Mouse (Mus musculus): ENCODE measurements around the gene 1700019N19Rik.
A peak's percentile ranks its signal among the peaks of the same experiment; 100 is the strongest.

Gene 1700019N19Rik

DNA sequence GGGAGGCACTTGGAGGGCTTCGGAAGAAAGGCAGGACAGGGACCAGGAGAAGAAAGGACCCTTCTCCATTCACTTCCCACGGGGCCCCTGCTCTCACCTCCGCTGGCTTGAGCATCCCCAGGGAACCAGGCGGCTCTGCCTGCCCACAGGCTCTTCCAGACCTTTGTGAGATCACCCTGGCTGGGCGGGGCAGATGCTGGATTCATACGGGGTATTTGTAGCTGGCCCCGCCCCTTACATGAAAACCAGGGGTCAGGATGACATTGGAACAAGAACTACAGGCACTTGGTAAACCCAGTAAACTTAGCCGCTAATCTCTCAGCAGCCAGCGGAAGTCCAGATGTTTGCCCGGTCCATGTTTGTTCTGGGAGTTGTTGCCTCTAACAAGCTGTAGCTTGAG, at the start of gene 1700019N19Rik:
TSS of gene 1700019N19Rik (minus strand) at position 178 of the 400 bp plus-strand sequence.
- no peak for DNase-seq (ENCODE audit: low spot score)

DNA sequence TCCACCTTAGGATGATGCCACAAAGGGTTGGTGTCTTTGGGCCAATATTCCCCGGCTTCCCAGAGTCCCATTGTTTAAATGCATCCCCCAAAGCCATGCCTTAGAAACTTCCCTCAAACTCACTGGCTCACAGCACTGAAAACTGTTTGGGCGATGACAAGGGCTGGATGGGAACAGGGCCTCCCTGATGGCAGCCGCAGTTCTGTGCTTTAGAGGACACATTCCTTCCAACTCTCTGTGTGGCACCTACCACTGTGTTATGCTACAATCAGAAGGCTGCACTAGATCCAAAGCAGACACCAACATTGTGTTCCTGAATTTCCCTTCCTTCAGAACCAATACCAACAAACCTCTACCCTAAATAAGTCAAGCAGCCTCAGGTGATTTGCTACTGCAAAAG, 49.3 kb upstream of the 1700019N19Rik start:
- no peak for DNase-seq (ENCODE audit: low spot score)

DNA sequence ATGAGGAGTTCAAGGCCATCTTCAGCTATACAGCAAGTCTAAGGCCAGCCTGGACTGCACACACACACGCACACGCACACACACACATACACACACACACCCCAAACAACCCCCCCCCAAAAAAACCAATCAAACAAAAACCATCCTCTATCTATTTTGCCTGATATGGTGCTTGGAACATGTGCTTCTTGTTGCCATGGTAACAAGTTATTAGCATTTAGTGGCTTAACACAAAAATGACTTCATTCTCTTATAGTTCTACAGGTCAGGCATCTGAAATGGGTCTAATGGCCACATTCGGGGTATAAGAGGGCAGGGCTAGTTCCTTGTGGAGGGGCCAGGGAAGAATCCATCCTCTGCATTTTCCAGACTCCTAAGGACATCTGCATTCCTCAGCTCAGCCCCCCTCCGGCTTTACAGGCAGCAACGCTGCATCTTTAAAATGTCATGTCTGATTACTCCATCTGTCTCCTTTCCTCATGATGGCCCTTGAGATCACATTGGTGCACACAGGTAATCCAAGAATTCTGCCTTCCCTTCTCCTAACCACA, 46.5 kb upstream of the 1700019N19Rik start:
- no peak for DNase-seq (ENCODE audit: low spot score)

DNA sequence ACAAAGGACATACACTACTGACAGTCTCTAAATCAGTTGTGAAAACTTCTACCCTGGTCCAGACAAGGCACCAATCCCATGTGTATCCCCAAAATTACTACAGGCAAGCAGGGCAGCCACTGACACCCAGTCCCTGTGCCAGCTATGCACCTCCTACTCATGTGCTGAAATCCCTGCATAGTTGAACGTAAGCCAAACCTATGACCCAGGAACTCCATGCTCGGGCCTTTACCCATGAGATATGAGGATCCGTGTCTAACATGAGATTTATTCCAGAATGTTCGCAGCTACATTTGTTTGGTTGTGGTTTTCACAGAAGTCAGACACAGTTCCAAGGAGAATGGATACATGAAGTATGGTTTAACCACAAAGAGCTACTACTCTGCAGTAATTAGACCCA, 45.5 kb upstream of the 1700019N19Rik start:
- no peak for DNase-seq (ENCODE audit: low spot score)

DNA sequence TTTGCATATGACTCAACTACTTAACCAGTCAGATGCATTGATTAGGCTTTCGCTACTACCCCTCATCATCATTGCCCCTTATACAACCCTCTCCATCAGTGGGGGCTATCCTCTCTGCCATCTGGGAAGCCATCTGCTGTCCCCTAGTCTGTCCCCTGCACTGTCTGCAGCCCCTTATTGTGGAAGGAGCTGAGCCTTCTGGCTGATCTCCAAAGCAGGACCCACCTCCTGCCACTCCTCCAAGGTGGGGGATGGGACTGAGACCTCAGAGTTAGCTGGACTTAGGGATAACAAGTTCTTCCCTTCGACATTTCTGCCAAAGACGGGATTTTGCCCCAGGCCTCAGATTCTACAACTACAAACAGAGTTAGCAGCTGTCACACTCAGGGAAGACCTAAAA, 45.1 kb upstream of the 1700019N19Rik start:
- no peak for DNase-seq (ENCODE audit: low spot score)

DNA sequence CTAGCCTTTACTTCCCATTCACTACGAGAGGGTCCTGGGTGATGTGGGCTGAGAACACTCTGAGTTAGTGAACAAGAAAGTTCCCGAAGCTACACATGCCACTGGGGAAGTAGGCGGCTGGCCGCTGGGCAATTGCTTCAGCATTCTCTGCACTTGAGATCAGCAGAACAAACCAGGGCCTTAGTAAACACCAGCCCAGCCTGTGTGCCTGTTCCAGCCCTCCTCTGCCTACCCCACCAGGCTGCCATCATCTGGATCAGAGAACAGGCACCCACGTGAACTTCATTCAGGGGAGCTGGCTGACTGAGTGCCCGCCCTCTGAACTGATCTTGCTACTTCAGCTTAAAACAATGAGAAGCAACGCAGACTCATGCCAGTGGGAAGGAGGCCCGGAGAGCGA, 44.4 kb upstream of the 1700019N19Rik start:
- peak; percentile 35 for DNase-seq (ENCODE audit: low spot score)

DNA sequence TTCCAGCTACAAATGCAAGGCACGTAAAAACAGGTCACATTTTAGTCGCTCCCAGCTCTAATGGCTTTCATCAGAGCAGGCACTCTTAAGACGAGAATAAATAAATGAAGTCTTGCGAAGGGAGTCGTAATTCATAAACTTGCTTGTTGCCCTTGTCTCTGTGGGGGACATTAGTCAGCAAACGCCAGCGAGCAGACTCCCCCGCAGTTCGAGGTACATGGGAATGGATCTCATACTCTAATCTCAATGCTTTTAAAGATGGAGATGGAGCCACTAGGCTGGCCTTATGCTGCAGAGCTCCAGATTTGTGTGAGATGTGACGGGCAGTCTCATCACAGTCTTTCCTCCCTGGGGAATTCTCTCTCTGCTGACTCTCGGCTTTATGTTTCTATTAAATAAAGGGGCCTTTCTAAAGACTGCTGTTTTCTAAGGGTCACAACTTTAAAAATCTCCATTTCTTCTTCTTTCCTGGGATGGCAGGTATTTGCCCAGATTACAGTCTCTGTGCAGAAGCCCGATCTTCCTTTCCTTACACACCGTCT, 39.4 kb upstream of the 1700019N19Rik start:
- DNase-seq (ENCODE audit: low spot score), result no peak

DNA sequence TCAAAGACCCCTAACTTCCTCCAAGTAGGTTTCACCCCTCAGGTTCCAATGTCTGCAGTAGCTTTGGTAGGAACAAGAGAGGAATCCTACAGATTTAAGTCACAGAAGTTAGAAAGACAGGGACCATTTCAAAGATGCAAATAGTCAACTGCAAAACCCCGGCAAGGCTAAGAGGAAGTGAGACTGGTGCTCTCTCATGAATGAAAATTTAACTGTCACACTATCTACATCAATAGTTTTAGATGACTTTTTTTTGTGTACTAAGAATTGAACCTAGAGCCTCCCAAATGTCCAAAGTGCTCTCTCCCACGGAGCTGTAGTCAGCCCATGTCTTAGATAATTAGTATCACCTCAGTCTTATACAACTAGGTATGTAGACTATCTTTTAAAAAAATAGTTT, 38.7 kb upstream of the 1700019N19Rik start:
- DNase-seq (ENCODE audit: low spot score), result no peak

DNA sequence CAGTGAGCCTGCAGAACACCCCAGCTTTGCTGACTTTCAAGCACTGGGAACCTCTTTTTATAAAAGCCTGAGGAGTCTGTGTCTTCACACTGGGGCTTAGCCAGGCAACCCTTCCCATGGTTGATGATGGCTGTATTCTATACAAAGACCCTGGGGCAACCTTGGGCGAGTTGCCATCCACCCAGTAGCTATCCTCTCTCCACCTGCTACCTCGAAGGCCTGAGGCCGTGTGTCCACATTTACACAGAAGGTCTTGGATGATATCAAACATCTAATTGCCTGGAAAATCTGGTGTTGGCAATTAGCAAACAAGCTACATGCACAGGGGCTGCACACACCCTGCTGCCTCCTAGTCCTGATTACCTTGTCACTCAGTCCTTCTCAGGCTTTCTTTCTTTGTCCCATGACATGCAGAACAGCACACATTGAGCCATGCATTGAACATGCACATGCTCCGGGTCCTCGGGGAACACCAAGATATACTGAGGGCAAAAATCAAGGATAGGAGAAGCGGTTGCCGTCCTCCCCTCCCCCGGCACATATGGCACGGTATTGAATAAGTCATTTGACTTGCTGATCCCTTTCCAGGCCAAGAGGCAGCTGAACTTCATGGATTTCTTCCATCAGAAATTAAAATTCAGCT, 37.1 kb upstream of the 1700019N19Rik start:
- no peak for DNase-seq (ENCODE audit: low spot score)

DNA sequence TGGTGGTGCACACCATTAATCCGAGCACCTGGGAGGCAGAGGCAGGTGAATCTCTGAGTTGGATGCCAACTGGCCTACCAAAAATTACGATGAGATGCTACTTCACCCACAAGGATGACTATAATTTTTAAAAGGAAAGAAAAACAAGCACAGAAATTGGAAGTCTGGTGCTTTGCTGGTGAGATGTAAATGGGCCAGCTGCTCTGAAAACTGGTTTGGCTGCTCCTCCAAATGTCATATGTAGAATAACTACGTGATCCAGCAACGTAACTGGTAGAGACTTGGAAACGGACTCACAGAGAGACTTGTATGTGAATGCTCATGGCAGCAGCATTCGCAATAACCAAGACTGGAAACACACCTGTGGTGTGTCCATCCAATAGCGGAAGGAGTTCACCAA, 35.9 kb upstream of the 1700019N19Rik start:
- no peak for DNase-seq (ENCODE audit: low spot score)

DNA sequence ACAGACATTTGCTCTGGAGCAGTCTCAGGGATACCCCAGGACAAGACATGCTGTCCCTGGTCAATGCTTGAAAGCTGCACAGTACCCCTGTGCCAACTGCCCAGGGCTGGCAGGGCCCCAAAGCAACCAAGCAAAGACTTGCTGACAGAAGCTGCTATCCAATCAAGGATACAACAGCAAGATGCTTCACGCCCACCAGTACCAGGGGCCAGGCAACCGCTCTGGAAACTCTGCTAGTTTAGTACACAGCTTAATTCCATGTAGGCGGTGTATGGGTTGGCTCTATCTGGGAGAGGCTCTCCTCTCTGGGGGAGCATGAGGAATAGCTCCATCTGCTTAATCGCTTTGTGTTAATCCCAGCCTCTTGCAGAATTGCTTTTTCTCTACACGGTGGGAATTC, 35.3 kb upstream of the 1700019N19Rik start:
- DNase-seq (ENCODE audit: low spot score), result peak; percentile 67

DNA sequence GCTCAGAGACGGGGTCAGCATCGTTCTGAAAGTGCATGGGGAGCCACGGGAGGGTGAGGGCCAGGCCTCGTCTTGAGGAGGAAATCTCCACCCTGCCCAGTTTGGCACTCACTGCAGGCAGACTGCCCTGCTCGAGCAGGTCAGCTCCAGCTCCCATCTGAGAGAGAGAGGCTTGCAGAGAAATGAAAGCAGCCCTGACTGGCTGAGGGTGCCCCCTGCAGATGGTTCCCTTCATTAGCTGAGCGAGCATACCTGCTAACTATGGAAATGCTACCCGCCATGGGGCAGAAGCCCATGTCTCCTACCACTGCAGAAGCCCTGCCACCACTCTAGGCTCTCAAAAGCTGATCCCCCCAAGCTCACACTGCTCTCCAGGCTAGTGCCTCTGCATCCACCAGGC, 33.4 kb upstream of the 1700019N19Rik start:
- DNase-seq (ENCODE audit: low spot score), result no peak

DNA sequence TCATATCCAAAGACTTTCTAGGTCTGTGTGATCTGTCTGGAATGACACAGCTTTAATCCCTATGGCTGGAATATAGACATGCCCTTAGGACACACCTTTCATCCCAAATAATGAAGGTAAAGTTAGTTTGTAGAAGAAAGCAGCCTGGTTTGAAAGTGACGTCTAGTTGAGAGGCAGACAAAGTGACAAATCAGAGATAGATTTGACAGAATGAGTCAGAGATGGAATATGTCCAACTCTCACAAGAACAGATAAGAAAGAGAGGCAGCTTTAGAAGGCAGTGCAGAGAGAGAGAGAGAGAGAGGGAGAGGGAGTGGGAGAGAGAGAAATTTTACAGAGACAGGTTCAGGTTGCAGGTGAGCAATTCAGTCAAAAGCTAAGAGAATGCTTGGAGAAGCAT, 30.1 kb upstream of the 1700019N19Rik start:
- no peak for DNase-seq (ENCODE audit: low spot score)

DNA sequence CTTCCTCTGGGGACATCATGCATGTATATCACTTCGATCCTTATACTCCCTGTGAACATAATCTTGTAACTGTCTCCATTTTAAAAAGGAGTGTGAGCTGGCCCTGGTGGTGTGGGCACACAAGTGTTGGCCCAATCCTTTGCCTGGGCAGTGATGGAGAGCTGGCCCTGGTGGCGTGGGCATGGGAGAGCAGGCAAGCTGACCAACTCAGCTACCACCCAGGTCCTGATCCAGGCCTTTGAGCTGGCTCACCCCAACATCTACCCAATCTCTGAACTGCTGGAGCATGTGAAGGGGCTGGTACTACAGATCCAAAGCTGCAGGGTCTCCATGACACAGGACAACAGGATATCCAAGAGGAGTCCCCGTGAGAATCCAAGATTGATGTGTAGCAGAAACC, 29.0 kb upstream of the 1700019N19Rik start:
- no peak for DNase-seq (ENCODE audit: low spot score)

DNA sequence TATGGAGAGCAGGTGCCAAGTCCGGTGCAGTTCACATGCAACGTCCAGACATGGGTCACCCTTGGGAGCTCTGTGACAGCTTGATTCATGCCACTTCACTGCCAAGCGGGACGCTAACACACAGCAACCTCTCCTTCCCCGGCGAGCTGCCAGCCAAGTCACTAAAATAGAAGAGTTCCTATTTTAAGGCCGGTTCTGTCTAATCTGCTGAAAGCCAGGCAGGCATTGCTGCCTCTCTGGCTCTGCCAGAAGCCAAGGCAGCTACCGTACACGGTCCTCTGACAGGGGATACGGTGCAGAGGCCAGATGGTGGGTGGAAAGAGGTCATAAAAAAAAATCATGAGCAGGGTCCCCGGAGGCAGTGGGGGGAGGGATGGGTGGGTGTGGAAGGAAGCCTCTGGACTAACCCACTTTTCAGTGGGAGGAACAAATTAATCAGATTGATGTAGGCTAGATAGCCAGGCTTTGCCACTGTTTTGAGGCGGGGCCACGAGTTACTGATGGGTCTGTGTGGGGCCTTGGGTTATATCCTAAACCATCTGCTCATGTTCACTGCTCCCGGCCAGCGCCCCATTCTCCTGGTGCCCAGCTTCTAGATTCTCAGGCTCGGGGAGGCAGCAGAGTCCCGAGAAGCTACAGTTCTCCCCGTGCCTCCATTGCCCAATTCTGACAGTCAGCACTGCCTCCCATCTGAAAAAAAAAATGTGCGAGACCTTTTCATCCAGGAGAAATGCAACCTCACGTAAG, 28.4 kb upstream of the 1700019N19Rik start:
- DNase-seq (ENCODE audit: low spot score), result peak; percentile 66

DNA sequence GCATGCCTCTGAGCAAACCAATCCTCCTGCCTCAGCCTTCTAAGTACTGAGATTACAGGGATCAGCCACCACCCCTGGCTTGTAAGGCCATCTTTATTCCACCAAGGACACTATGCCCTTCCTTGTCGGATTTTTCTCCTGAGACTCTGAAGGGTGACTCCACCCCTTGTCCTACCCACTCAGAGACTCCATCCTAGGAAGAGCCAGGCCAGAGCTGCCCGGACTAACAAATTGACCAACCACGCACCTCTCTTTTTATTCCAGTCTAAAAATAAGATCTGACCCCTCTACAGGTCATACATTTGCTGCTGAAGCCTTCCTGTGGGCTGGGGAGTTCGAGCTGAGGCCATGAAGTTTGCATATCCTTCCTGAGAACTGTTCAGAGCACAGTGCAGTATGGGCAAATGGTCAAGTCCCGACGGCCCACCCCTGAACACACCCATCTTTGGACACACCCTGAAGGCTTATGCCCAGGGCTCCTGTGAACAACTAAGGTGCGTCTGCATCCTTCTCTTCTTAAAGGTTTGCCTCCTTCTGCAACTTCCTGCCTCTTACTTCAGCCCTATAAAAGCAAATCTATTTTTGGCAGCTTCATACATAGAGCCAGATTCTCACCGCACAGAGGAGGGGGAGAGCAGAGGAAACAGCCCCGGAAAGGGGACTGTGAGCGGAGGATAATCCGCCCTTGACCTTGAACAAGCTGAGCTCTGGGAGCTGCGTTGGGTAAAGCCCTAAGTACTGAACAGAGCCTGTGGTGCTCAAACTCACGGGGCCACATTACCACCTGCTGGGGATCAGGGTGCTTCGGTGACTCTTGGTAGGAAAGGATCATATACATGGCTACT, 24.5 kb upstream of the 1700019N19Rik start:
- no peak for DNase-seq (ENCODE audit: low spot score)

DNA sequence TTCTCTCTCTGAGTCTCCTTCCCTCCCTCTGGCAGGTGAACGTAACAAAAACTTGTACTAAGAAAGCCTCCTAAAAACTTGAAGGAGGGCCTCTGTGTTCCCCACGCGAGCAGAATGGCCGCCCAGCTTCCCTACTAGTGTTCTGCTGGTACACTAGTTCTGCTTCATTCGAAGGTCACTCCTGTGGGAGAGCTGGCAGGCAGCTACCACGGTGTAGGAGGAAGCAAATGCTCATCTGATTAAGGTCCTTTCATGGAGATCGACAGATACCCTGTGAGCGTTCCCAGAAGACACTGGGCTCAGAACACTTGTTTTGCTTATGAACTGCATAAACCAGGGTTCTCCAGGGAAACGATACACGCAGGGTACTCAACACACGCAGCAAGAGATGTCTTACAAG, 23.1 kb upstream of the 1700019N19Rik start:
- DNase-seq (ENCODE audit: low spot score), result no peak

DNA sequence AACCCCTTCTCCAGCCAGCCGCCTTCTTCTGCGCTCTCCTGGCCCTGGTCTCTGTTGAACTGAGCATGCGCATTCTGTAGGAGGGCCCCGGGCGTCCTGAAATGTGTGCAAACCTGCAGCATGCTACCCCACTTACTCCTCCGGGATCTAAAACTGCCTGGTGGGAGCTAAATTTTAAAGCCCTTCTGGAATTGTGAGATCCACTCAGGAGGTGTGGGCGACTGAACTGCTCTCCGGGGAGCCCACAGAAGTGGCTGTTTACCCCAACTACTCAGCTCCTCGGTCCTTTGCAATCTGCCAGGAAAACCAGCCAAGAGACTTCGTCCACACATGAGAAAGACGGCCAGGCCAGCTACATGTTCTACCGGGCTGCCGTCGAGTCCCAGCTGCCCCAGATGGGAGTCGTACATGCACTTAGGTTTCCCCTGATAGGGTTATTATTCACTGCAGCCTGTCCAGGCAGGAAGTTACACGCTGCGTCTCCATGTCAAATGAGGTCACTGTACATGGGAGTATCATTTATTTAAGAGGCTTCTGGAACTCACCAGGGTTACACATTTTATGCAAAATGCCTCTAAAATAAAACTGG, 22.3 kb upstream of the 1700019N19Rik start:
- DNase-seq (ENCODE audit: low spot score), result no peak

DNA sequence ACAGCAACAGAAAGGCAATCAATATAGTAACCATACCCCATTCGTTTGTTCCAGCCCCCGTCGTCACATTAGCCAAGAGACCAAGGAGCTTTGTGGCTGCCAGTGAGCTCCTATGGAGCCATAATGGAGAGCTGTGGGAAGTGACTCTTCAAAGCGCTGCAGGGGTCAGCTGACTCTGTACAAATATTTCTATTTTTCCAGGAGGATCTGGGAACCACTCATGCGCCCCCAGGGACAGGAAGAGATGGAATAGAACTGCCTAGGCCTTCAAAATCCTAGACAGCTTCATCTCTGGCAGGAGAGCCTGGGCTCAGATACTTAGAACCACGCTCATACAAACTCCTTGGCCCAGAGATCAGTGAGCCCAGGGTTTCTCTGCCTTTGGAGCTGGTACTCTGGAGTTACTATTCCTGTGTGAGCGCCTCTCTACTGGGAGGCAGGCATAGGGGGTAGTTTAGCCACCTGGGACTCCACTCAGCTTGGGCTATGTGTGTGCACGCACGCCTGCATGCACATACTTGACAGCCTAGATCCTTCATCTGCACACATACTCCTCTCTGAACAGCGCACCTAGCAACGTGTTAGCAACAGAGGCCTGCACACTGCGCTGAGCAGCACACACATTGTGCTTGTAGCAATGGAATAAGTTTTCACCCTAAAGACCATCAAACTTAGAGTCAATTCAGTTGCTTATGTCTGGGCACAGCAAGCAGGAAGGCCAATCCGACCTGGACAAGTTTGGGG, 21.1 kb upstream of the 1700019N19Rik start:
- no peak for DNase-seq (ENCODE audit: low spot score)

DNA sequence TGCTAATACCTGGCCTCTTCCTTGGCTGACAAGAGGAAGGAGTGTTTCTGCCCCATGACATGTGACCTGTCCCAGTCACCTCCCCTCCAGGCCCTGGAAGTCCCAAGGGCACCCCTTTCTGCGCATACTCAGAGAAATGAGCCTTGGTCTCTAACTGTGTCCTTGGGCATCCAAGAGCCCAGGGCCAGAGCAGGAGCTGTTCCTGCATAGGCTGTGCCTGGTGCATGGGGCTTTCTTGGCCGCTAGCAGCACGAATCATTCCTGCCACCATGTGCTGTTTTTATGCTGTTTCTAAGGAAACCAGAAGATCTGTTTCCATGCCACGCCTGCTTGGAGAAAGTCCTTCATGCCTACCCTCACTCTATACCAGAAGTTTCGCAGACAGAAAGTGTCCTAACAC, 16.3 kb upstream of the 1700019N19Rik start:
- no peak for DNase-seq (ENCODE audit: low spot score)

DNA sequence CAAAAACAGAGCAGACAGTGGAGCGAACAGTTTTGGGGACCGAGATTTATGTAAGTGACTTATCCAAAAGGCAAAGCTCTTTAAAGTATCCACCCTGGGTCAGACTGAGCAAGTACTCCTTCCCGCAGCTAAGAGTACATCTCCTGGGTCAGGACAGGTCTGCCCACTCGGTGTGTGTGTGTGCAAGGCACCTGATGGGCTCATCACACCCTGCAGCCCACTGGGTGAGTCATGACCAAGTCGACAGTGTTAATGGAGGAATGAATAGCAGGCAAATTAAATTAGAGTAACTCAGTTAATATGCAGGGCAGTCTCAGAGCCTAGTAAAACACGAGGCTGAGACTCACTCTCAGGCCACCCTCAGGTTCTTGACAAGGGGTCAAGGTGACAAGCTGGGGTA, 14.6 kb upstream of the 1700019N19Rik start:
- no peak for DNase-seq (ENCODE audit: low spot score)
